Mouse (Mus musculus) liver, embryonic 16.5 days (tissue): ENCODE results near the gene Olfr821. TPM values are rescaled to one million over a fixed set of nuclear protein-coding genes. Genes with fewer than 3 reads are reported as not detected.

Source experiments
- polyA plus RNA-seq: library from polyadenylated mRNA; unstranded; fragments of >200 nt; fragmentation: Nextera tagmentation; extraction: Ambion mirVana; gene quantifications from 2 replicates; pipeline ENCODE4 v1.2.1, GENCODE M21; 2015

Gene Olfr821
- polyA plus RNA-seq, 1 experiment from 2014 or later = not detected

Other genes with a start within 250 kb of the Olfr821 start
- gene Olfr810, start 235.4 kb upstream of the Olfr821 start, polyA plus RNA-seq = not detected in 2 replicates
- gene Olfr811, start 226.0 kb upstream of the Olfr821 start, polyA plus RNA-seq = not detected in 2 replicates
- not detected in 2 replicates for gene Olfr812, start 184.3 kb upstream of the Olfr821 start, polyA plus RNA-seq
- not detected in 2 replicates for gene Olfr813, start 175.0 kb upstream of the Olfr821 start, polyA plus RNA-seq
- not detected in 2 replicates for gene Olfr814, start 150.5 kb upstream of the Olfr821 start, polyA plus RNA-seq
- not detected in 2 replicates for gene Olfr815, start 124.5 kb upstream of the Olfr821 start, polyA plus RNA-seq
- not detected in 2 replicates for gene Olfr816, start 114.8 kb upstream of the Olfr821 start, polyA plus RNA-seq
- not detected in 2 replicates for gene Olfr818, start 81.2 kb upstream of the Olfr821 start, polyA plus RNA-seq
- gene Olfr819, start 63.1 kb upstream of the Olfr821 start, polyA plus RNA-seq = not detected in 2 replicates
- not detected in 2 replicates for gene Olfr247, start 54.2 kb upstream of the Olfr821 start, polyA plus RNA-seq
- not detected in 2 replicates for gene Gm10310, start 45.3 kb upstream of the Olfr821 start, polyA plus RNA-seq
- not detected in 2 replicates for gene Olfr820, start 17.7 kb upstream of the Olfr821 start, polyA plus RNA-seq
- not detected in 2 replicates for gene Olfr822, start 40.9 kb downstream of the Olfr821 start, polyA plus RNA-seq
- not detected in 2 replicates for gene Olfr823, start 85.0 kb downstream of the Olfr821 start, polyA plus RNA-seq
- not detected in 2 replicates for gene Olfr824, start 99.7 kb downstream of the Olfr821 start, polyA plus RNA-seq
- not detected in 2 replicates for gene Olfr825, start 136.4 kb downstream of the Olfr821 start, polyA plus RNA-seq
- gene Olfr826, start 153.8 kb downstream of the Olfr821 start, polyA plus RNA-seq = not detected in 2 replicates
- gene Olfr827, start 184.1 kb downstream of the Olfr821 start, polyA plus RNA-seq = not detected in 2 replicates
- not detected in 2 replicates for gene Neurod4, start 249.9 kb downstream of the Olfr821 start, polyA plus RNA-seq